Mouse (Mus musculus): ENCODE data around the gene Slc44a5. TPM values are rescaled to one million over a fixed set of nuclear protein-coding genes. Genes with fewer than 3 reads are reported as not detected.

Slc44a5 gene
- polyA plus RNA-seq, 1 experiment from 2014 or later, result 1.8 TPM

- no peaks in the 10 kb centered on the region for H3K27me3 ChIP-seq (ENCODE audit: control insufficient read depth, insufficient read depth, low read length)
- no peak overlapping the region for H3K4me3 ChIP-seq (ENCODE audit: low read depth, low read length)
- H3K27ac ChIP-seq (ENCODE audit: low read depth, low read length), result no peak overlapping the region
- no peaks in the 10 kb centered on the region for H3K4me1 ChIP-seq (ENCODE audit: control insufficient read depth, insufficient read depth, low read length)
- H3K4me2 ChIP-seq, result no peak overlapping the region
- ATAC-seq (replicated peaks; ENCODE audit: insufficient number of reproducible peaks, low FRiP score, low TSS enrichment), result no peak
- 62% methylated on average over 16 of the region's 16 CpGs for WGBS (ENCODE audit: insufficient replicate concordance)
- no peak overlapping the region for H3K9ac ChIP-seq (ENCODE audit: low read depth, low read length)
- no peaks in the 10 kb centered on the region for H3K36me3 ChIP-seq (ENCODE audit: control insufficient read depth, insufficient read depth, low read length)
- H3K9me3 ChIP-seq (replicated peaks; ENCODE audit: control insufficient read depth, low read length), result no peaks in the 10 kb centered on the region
These were observed 332.1 kb downstream of the Slc44a5 start for GRCm38 (mm10) chr3:154305163-154305884.

GRCm38 (mm10) chr3:154317651-154318248 lies 344.5 kb downstream of the Slc44a5 start:
- ATAC-seq (replicated peaks; ENCODE audit: insufficient number of reproducible peaks, low FRiP score, low TSS enrichment), result no peak
- Histone ChIP-seq H3K27me3 (ENCODE audit: control insufficient read depth, insufficient read depth, low read length) (peaks cover 13% of the 10 kb centered on the region), H3K36me3 (ENCODE audit: control insufficient read depth, insufficient read depth, low read length) (no peaks in the 10 kb centered on the region), H3K4me3 (ENCODE audit: low read depth, low read length) (no peak overlapping the region), H3K4me2 (no peak overlapping the region), H3K9me3 (replicated peaks; ENCODE audit: control insufficient read depth, low read length) (no peaks in the 10 kb centered on the region), H3K9ac (ENCODE audit: low read depth, low read length) (no peak overlapping the region), H3K27ac (ENCODE audit: low read depth, low read length) (no peak overlapping the region), H3K4me1 (ENCODE audit: control insufficient read depth, insufficient read depth, low read length) (no peaks in the 10 kb centered on the region)
- 11% methylated on average over 5 of the region's 5 CpGs for WGBS (ENCODE audit: insufficient replicate concordance)

Other genes starting within 250 kb of the Slc44a5 start
- gene St6galnac3, start 248.3 kb upstream of the Slc44a5 start, polyA plus RNA-seq (2014; fragmentation: Nextera tagmentation; extraction: Ambion mirVana), result 29.6 and 33.6 TPM in 2 replicates
- gene Asb17, start 129.2 kb upstream of the Slc44a5 start, polyA plus RNA-seq (2014; fragmentation: Nextera tagmentation; extraction: Ambion mirVana), result 1.4 and 2.7 TPM in 2 replicates
- gene Msh4, start 67.3 kb upstream of the Slc44a5 start, polyA plus RNA-seq (2014; fragmentation: Nextera tagmentation; extraction: Ambion mirVana), result 0.09 TPM in 1 of 2 replicates, not detected in the other
- 53.4 and 59.1 TPM in 2 replicates for gene Rabggtb, start 60.4 kb upstream of the Slc44a5 start, polyA plus RNA-seq (2014; fragmentation: Nextera tagmentation; extraction: Ambion mirVana)
- gene Acadm, start 28.8 kb upstream of the Slc44a5 start, polyA plus RNA-seq (2014; fragmentation: Nextera tagmentation; extraction: Ambion mirVana), result 160 and 165 TPM in 2 replicates